Mouse (Mus musculus): Measurements from ENCODE around the gene Ncf2. TPM values are rescaled to one million over a fixed set of nuclear protein-coding genes. Genes with fewer than 3 reads are reported as not detected.
A peak's percentile ranks its signal among the peaks of the same experiment; 100 is the strongest.
"Not testable (repeated sequence)": the region's sequence is repeated elsewhere in the genome, so short reads cannot be mapped to it uniquely, and the experiment has no call there.

Ncf2 gene
- total RNA-seq (2021) = 1 to 10 TPM; 2.8 to 2.9 TPM

DNA sequence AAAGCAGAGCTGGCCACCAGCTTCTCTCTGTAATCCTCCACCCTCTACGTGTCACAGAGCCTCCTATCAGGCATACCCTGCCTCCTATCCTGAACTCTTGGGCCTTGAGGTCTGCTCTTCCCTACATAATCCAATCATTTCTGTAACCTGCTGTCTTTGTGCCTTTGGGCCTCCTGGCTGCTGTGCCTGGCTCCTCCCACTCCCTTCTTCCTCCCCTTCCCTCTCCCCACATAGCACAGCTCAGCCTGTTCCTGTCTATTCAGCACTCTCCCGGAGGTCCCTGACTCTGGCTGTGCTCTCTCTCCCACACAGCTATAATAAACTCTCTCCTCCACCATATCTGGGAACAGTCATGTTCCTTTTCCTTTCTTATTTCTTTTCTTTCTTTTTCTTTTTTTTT lies at the start of gene Ncf2:
Gene Ncf2 (plus strand): TSS at position 298 of the 400 bp plus-strand sequence.
- DNase-seq = peak in 1 of 2 experiments; percentile 34
- intact Hi-C loops (cut with DNase I) = loop anchor here (10.0 kb wide), 1 partner anchor 595 kb away; no protein-coding TSS in a partner anchor

DNA sequence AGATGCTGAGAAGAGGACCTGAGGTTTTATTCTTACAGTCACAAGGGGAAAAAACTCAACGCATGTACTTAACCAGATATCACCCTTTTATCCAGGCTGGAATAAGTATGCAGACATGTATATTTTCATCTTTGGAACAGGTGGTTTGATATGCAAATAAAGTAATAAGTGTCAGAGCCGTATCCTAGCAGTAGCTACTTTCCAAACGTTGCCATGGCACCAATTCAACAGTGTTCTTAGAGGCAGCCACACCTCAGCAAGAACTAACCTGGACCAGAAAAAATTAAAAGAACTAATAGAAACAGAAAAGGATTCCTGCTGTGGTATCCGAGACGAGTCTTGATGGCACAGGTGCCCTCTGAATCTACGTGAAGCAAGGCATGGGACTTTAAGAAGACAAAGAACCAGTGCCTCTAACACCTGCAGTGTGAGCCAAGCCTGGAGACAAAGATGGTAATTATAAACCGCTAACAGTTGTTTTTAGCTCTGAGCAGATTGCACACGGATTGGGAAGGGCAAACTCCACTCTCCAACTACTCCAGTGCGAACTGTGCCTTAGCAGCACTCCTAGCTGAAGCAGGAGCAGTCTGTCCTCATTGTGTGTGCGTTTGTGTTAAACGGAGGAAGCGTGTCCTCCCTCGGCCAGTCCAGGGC lies 49.6 kb upstream of the Ncf2 start, which contains the start of gene Apobec4:
Gene Apobec4 (plus strand): TSS at position 240 of the 654 bp plus-strand sequence.
- DNase-seq = no peak
- intact Hi-C loops (cut with DNase I) = no loop called here

DNA sequence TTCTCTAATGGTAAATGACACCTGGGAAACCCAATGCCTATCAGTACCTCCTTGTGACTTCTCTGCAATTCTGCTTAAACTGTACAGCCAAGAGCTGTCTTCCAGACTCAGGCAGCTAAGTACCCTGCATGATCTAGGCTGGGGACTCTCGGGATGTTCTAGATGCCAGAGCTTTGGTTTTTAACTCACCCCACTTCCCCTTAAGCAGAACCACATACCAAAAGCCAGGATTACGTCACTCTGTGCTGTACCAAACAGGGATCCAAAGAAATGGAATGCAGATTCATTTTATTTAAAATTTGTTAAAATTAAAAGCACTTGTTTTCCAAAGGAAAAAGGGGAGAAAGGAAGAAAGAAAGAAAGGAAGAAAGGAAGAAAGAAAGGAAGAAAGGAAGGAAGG lies 38.2 kb upstream of the Ncf2 start:
- no peak for DNase-seq
- intact Hi-C loops (cut with DNase I) = loop anchor here (10.0 kb wide), 1 partner anchor 377 kb away; the partner anchor contains the start of gene Tsen15

DNA sequence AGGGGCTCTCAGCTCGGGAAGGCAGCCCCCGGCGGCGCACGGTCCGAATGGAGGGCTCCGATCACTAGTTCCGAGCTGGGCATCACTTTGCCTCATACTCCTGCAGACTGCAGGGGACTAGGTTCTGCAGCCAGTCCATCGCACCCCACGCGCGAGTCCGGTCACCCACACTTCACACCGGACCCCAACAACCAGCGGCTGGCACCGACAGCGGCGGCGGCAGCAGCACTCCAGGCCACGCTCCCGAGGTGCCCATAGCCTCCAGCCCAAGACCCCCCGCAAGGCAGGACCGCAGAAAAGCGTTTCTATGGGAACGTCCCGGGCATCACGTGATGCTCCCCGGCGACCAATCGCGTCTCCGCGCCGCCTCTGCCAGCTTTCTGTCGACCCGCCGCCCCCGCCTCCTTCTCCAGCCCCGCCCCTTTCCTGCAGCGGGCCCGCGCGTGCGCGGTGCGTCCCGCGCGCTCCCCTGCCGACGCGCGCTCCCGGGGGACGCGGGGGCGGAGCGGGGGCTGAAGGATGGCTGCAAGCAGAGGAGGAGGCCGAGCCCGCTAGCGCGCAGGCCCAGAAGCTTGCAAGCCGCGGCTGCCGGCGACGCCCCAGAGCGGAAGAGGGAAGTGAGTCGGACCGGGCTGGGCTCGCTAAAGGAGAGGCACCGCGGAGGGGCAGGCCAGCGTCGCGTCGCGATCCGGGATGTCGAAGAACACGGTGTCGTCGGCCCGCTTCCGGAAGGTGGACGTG lies 33.8 kb upstream of the Ncf2 start, which contains the start of the genes Rgl1 and Arpc5:
Gene Rgl1 (minus strand): TSS at position 320 of the 741 bp plus-strand sequence.
Gene Arpc5 (plus strand): TSS at position 511 of the 741 bp plus-strand sequence.
- intact Hi-C loops (cut with DNase I) = loop anchor here (5.0 to 10.0 kb wide), 2 partner anchors 244 to 381 kb away; partner anchors contain the start of gene Tsen15
- DNase-seq = peak; percentile 97 to 98

DNA sequence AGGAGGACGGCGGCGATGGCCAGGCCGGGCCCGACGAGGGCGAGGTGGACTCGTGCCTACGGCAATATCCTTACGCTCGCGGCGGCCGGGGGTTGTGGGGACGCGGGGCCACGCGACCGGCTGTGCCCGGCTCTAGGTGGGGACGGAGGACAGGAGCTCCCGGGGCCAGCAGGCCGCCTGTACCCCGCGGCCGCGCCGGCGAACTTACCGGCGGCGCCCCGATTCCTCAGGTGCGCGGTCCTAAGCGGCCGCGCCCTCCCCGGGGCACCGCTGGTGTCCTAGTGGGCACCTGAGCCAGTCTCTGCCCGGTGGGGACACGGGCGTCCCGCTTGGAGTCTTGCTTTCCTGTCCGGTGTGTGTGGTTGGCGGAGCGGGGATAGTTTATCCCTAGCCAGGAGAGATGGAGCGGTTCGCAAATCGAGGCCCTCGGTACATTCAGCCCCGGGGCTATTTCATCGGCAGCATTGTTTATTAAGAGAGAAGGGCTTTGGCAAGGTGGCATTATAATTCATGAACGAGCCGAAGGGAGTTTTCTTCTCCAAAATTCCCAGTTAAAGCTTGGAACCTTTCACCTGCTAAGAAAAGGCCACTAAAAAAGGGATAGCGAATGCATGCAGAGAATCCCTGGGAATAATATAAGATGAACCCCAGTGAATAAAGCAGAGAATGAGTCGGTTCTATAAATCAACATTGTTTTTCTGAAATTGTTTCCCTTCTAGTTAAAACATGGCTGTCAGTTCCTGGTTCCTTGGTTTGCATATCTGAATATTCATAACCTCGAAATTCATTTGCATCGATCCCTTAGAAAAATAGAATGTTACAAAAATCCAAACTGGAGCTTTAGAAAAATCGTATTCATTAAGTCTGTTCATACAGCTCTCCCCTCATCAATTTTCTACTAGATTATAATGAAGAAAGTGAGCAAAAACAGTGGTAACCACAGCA lies 32.9 kb upstream of the Ncf2 start:
- intact Hi-C loops (cut with DNase I) = loop anchor here (5.0 to 10.0 kb wide), 2 partner anchors 245 to 382 kb away; partner anchors contain the start of gene Tsen15
- DNase-seq = peak in 1 of 2 experiments; percentile 55

DNA sequence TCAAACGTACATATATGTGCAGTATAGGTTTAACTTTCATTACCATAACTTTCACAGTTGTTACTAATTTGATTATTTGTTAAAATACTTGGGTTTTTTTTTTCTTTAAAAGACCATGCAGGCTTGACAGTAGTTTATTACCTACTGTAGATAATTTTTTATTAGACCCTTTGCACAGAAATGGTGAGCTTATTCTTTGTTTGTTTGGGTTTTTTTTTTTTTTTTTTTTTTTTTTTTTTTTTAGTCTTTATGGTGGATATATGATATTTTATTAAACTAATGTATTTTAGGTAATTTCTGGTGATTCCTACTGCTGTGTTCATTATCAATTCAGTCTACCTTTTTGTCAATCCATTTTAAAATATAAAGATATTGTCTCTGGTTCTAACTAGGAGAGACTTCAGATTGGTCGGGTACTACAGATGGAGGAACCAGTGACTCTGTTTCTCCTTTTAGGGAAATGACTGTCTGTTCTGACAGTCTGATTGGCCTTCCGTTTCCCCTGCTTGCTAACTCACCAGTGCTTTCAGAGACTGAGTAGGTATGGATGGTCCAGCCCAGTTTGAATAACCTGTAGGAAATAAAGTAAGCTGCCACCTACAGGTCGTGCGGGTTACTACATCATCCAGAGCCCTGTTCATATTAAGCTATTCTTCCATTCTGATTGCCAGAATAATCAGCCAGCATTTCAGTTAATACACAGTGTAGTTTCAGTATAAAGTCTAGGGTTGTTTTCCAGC lies 32.1 kb upstream of the Ncf2 start:
- intact Hi-C loops (cut with DNase I) = loop anchor here (5.0 to 10.0 kb wide), 2 partner anchors 246 to 383 kb away; partner anchors contain the start of gene Tsen15
- peak; percentile 88 to 94 for DNase-seq

DNA sequence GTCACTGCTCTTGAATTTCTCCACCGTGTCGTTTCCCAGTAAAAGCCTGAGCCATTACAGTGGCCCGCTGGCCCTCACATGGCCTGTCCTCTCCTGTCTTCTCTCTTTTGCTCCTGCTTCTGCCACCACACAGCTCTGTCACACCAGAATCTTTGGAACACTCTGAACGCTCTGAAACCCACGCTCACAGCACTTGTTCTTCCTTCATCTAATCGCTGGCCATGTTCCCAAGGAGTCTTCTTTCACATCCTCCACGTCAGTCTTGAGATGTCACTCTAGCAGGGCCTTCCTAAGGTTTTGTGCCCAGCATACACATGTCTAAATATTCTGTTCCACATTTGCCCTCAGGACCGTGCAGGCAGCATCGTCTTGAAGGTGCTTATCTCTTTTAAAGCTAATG lies 29.0 kb upstream of the Ncf2 start:
- no peak for DNase-seq
- intact Hi-C loops (cut with DNase I) = no loop called here

DNA sequence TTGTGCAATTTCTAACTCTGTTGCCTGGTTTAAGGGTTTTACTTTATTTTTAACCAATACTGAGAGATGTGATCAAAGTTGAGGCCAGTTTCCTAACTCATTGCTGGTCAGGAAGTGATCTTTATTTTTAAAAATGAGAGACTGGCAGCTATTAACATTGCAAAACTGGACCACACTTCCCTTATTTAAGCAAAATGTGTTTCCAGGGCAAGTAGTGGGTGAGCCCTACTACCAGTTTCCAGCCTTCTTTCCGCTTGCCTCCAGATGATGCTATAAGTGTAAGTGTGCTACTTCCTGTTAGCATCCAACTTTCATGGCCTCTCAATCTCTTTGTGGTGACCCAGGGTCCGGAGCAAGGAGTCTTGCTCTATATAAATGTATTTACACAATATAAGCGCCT lies 25.4 kb upstream of the Ncf2 start:
- DNase-seq; intact Hi-C loops (cut with DNase I): not testable (repeated sequence)

DNA sequence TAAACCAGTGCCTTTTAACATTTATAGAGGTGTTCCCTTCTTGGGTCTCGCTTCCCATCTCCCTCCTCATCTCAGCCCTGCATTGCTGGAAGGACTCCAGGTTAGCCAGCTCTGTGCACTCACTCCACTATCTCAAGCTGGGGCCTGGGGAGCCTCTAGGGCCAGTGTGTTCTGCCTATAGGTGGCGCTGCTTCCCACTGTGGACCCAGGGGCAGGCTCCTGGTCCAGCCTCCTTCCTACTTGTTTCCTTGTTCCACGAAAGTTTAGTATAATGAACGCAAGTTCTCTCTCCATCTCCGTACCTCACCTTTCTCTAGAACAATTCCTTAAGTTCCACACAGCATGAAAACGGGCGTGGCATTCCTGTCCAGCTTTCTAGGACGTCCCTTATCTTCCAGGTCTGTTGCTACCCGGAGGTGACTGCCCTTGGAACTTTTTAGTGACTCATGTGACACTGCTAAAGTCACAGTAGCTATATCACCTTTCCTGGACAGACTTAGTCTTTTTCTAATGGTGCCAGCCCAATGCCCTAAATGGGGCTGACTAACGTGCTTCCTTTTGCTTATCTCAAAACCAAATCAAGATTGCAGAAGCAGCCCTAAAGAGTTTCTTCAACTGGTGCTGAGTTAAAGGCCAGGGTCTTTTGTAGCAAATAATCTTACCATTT lies 20.8 kb upstream of the Ncf2 start:
- peak; percentile 79 to 86 for DNase-seq
- intact Hi-C loops (cut with DNase I) = loop anchor here (1.0 kb wide), 1 partner anchor 125 kb away; no protein-coding TSS in a partner anchor

DNA sequence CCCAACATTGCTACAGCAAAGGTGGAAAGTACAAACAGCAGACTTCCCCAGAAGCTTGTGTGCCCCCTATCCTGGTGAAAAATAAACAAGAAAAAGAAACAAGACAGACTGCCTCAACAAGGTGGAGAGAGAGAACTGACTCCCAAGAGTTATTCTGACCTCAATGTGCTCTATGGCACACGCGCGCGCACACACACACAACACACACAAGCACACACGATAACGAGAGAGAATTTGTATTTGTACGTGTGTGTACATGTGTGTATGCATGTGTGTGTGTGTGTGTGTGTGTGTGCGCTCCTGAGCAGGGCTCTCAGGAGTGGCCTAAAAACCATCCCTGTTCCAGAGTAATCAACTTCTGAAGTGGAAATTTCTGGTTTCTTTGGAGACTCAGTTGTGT lies 15.4 kb upstream of the Ncf2 start:
- DNase-seq = no peak
- intact Hi-C loops (cut with DNase I) = no loop called here

DNA sequence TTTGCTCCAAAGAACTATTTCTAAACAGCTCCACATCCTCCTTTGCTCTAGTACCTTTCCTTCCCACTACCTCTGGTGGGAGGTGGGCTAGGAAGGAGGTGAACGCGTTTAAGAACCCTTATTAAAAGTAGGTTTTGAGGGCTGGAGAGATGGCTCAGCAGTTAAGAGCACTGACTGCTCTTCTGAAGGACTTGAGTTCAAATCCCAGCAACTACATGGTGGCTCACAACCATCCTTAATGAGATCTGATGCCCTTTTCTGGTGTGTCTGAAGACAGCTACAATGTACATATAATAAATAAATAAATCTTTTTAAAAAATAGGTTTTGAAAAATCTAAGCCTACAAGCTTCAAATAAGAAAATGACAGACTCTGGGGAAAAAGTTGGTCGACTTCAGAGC lies 14.5 kb upstream of the Ncf2 start:
- DNase-seq; intact Hi-C loops (cut with DNase I): not testable (repeated sequence)

DNA sequence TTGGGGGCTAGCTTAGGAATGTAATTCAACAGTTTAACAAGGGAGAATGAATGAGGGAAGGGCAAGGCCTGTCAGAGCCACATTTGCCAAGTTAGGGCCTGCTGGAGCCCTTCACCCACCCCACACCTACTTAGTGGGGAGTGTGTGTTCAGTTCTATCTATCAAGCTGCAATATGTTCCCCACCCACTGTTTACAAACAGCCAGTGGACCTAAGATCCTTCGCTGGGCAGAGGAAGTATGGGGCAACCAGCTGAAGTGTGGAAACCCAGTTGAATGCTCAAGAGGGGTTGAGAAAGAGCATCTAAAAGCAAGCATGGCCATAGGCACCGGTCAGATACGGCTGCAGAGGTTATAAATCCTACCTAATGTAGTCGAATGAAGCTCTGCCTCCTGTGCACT lies 13.0 kb upstream of the Ncf2 start:
- intact Hi-C loops (cut with DNase I) = no loop called here
- DNase-seq = no peak

DNA sequence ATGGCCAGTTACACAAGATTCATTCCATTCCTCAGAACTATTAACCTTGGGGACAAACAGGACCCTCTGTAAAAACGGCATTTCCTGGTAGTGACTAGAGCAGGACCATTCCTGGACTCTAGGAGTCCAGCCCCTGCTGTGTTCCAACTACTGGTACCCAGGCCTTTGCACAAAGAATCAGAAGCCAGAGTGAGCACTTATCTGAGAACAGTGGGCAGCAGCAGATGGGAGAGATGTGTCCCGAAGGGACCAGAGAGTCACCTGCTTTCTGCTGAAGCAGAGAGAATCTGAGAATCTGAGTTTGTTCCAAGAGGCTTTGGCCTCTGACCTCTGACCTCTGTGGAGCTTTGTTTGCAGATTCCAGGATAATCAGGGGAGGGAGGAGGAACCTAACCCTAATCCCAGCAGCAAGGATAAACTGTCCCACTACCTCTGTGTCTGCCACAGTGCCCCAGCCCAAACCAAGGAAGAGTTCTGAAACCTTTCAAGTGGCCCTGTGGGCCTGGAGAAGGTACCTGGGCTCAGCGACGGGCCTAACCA lies 11.8 kb upstream of the Ncf2 start:
- no peak for DNase-seq
- intact Hi-C loops (cut with DNase I) = no loop called here

DNA sequence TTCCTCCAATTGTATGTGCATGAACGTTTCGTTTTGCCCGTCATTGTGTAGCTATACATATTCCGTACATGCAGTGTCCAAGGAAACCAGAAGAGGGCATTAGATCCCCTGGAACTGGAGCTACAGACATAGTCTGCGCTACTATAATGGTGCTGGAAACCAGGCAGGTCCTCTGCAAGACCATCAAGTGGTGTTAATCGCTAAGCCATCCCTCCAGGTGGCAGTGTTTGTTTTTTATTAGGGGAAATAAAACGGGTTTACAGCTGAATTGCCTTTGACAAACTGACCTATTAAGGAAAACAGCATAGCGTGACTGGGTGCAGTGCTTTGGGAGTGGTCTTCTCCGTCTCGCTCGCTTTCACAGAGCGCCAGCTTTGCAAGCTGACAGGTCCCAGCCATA lies 9.7 kb upstream of the Ncf2 start:
- intact Hi-C loops (cut with DNase I) = loop anchor here (2.0 to 10.0 kb wide), 3 partner anchors 37 to 605 kb away; no protein-coding TSS in a partner anchor

DNA sequence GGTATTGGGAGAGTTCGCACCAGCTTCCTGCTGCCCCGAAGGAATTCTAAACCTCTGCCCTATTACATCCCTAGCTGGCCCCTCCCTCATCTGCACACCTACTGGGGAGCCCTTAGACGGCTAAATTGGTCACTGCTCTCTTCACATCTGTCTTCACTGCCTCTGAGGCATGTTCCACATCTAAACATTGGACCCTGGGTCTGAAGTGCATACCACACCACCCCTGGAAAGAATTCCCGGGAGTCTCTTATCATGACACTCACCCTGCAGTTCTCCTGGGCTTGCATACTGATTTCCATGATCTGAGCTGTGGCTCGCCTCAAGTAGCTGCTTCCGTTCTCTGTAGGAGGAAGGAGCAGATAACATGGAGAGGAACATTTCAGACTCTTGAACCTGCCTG lies 9.2 kb upstream of the Ncf2 start:
- no peak for DNase-seq
- intact Hi-C loops (cut with DNase I) = loop anchor here (2.0 to 10.0 kb wide), 3 partner anchors 36 to 604 kb away; no protein-coding TSS in a partner anchor

More for the DNA sequence above, 9.7 kb upstream of the Ncf2 start:
- peak; percentile 42 to 54 for DNase-seq

DNA sequence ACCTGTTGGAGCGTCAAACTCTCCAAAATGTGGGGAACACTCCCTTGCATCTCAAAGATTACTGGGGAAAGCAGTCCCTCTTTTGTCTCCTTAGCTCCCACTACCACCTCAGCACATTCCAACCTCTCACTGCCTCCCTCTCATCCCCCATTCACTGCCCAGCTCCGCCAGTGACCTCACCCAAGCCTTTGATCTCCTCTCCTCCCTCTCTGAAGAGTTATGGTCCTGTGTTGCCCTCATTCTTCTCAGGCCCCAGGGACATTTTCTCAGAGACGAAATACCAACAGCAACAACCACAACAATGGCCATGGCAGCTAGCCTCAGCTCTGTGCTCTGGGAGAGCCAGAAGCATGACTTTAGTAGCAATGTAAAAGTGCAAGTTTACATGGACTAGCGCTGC lies 8.7 kb upstream of the Ncf2 start:
- intact Hi-C loops (cut with DNase I) = loop anchor here (2.0 to 10.0 kb wide), 3 partner anchors 36 to 604 kb away; no protein-coding TSS in a partner anchor
- DNase-seq = no peak

DNA sequence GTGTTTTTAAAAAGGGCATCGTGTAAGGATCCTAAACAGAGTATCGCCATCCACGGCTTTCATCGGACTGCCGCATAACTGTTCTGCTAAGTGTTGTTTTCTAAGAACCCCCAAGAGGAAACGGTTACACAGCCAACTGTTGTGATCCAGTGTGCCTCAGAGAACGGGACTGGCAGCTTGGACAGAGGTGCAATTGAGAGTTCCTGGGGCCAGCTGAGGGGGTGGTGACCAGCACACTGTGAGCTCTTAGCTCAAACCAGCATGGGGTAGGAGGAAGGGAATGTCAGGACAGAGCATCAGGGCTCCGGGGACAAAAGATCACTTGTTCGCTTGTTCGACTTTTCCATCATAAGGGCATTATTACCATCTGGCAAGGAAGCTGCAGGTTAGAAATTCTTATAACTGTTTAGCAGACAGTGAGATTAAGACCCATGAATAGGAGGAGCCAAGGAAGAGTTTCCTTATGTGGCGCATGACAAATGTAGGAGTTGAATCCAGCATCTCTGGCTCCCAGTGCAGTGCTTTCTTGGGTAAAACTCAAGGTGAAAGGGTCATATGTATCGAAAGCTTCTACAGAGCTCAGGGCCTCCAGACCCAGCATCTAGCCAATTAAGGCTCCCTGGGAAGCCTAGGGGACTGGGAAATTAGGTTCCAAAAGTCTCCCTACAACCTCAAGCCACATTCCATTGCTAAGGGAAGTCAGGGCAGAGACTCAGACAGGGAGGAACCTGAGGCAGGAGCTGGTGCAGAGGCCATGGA lies 7.1 kb upstream of the Ncf2 start:
- intact Hi-C loops (cut with DNase I) = loop anchor here (5.0 to 10.0 kb wide), 2 partner anchors 34 to 602 kb away; no protein-coding TSS in a partner anchor
- DNase-seq = no peak

Data from heart, postnatal 10 days (tissue).